Mouse (Mus musculus): ENCODE data around the gene Olfr314.
A peak's percentile ranks its signal among the peaks of the same experiment; 100 is the strongest.

Gene Olfr314

DNA sequence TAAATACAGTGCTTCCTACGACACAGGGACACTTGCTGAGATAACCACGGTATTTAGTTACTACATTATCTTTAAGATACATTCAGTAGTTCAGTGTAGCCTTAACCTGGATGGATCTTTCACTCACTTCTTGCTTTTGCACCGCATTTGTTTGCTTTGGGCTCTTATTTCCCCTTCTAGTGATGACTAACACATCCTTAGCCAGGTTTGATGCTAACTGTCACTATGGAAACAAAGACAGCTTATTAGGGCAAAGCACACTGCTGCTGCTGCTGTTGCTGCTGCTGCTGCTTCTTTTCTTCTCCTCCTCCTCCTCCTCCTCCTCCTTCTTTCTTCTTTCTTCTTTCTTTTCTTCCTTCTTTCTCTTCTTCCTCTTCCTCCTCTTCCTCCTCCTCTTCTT is 6.8 kb downstream of the Olfr314 start:
- TF ChIP-seq CTCF (conservative IDR thresholded peaks at IDR 0.05; ENCODE audit: low read length), result no peak
- TF ChIP-seq POU5F1 (IDR thresholded peaks at IDR 0.05; ENCODE audit: borderline replicate concordance, low read length), result no peak
- no peak for TF ChIP-seq NANOG (IDR thresholded peaks at IDR 0.05; ENCODE audit: borderline replicate concordance, low read length)
- Histone ChIP-seq H3K4me1 (replicated peaks; ENCODE audit: low read depth, low read length) (no peaks in the 10 kb centered on the region; the same call in 1 of the 2 replicates), H3K4me3 (replicated peaks; ENCODE audit: low read length) (no peak overlapping the region), H3K36me3 (ENCODE audit: insufficient read depth, low read length) (no peaks in the 10 kb centered on the region), H3K27me3 (ENCODE audit: insufficient read depth, low read length) (0 out of 2 replicates have a peak, but pooled peaks cover 5% of the 10 kb centered on the region), H3K9me3 (ENCODE audit: low read length) (no peaks in the 10 kb centered on the region)

DNA sequence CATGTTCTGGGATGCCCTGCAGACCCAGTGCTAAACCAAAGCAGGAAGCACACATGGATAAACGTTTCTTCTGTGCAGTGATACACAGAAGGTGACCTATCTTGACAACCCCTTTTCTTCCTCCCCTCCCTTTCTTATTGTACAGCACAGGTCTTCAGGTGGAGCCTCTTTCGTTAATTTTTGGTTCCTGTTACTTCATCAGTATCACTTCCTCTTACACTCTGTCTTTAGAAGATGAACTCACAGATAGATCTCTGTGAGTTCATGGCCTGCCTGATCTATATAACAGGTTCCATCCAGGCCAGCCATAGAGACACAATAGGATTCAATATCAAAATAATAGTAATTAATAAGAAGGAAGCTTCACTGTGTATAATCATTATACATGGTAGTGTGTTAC is 7.3 kb downstream of the Olfr314 start:
- TF ChIP-seq POU5F1 (IDR thresholded peaks at IDR 0.05; ENCODE audit: borderline replicate concordance, low read length) (no peak), NANOG (IDR thresholded peaks at IDR 0.05; ENCODE audit: borderline replicate concordance, low read length) (no peak), CTCF (conservative IDR thresholded peaks at IDR 0.05; ENCODE audit: low read length) (no peak)
- H3K9me3 ChIP-seq (ENCODE audit: low read length), result no peaks in the 10 kb centered on the region
- H3K4me1 ChIP-seq (replicated peaks; ENCODE audit: low read depth, low read length), result no peaks in the 10 kb centered on the region; the same call in 1 of the 2 replicates
- H3K27me3 ChIP-seq (ENCODE audit: insufficient read depth, low read length), result 0 out of 2 replicates have a peak, but pooled peaks cover 5% of the 10 kb centered on the region
- H3K36me3 ChIP-seq (ENCODE audit: insufficient read depth, low read length), result no peaks in the 10 kb centered on the region
- H3K4me3 ChIP-seq (replicated peaks; ENCODE audit: low read length), result no peak overlapping the region

DNA sequence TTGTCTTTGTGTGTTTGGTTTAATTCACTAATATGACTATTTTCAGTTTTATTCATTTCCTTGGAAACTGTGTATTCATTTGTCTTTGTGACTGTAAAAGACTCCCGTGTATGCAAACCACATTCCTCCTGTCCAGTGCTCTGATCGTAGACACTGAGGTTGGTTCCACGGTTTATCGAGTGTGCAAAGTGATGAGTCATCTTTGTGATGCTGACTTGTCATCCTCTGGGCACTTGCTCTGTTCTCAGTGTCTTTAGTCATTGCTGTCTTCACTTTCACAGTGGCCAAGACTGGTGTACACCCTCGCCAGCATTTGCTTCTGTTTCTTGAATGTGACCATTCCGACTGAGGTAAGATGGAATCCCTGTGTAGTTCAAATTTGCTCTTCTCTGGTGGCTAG is 7.9 kb downstream of the Olfr314 start:
- no peaks in the 10 kb centered on the region for H3K36me3 ChIP-seq (ENCODE audit: insufficient read depth, low read length)
- no peaks in the 10 kb centered on the region; the same call in 1 of the 2 replicates for H3K4me1 ChIP-seq (replicated peaks; ENCODE audit: low read depth, low read length)
- H3K9me3 ChIP-seq (ENCODE audit: low read length), result no peaks in the 10 kb centered on the region
- H3K4me3 ChIP-seq (replicated peaks; ENCODE audit: low read length), result no peak overlapping the region
- TF ChIP-seq POU5F1 (IDR thresholded peaks at IDR 0.05; ENCODE audit: borderline replicate concordance, low read length), result no peak
- no peak for TF ChIP-seq NANOG (IDR thresholded peaks at IDR 0.05; ENCODE audit: borderline replicate concordance, low read length)
- no peak for TF ChIP-seq CTCF (conservative IDR thresholded peaks at IDR 0.05; ENCODE audit: low read length)
- 0 out of 2 replicates have a peak, but pooled peaks cover 5% of the 10 kb centered on the region for H3K27me3 ChIP-seq (ENCODE audit: insufficient read depth, low read length)

DNA sequence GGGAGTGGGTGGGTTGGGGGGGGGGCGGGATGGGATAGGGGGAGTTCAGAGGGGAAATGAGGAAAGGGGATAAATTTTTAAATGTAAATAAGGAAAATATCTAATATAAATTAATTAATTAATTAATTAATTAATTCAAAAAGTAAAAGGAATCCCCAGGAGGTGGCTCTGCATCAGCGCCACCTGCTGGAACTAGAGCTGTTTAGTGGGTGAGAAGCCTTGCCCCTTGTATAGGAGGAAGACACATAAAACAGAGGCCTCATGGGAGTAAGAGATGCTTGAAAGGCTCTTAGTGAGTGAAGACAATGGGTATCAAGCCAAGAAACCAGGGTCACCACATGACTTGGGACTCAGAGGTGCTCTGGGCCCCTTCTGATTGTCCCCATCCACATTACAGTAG is 13.1 kb downstream of the Olfr314 start:
- Histone ChIP-seq H3K4me3 (replicated peaks; ENCODE audit: low read length) (no peak overlapping the region), H3K27me3 (ENCODE audit: insufficient read depth, low read length) (no peaks in the 10 kb centered on the region), H3K36me3 (ENCODE audit: insufficient read depth, low read length) (no peaks in the 10 kb centered on the region), H3K4me1 (replicated peaks; ENCODE audit: low read depth, low read length) (no peaks in the 10 kb centered on the region), H3K9me3 (ENCODE audit: low read length) (no peaks in the 10 kb centered on the region)
- TF ChIP-seq NANOG (IDR thresholded peaks at IDR 0.05; ENCODE audit: borderline replicate concordance, low read length) (no peak), CTCF (conservative IDR thresholded peaks at IDR 0.05; ENCODE audit: low read length) (peak; percentile 25; the same call in 1 of the 2 replicates)

DNA sequence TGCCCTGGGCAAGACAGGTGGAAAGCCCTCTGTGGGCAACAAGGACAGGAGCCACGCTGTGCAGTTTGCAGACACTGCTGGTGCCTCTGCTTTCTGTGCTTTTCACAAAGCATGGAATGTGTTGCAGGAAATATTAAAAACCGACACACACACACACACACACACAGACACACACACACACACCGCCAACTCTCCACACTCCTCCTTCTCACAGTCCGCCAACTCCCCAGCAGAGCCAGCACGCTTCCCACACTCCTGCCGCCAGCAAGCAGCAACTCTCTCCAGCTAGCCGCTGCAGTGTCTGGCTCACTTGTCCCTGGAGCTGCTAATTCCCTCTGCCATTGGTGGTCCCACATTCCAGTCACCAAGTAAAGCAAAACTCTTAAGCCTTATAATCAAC is 14.1 kb downstream of the Olfr314 start:
- TF ChIP-seq CTCF (conservative IDR thresholded peaks at IDR 0.05; ENCODE audit: low read length) (no peak), NANOG (IDR thresholded peaks at IDR 0.05; ENCODE audit: borderline replicate concordance, low read length) (no peak), POU5F1 (IDR thresholded peaks at IDR 0.05; ENCODE audit: borderline replicate concordance, low read length) (no peak)
- Histone ChIP-seq H3K27me3 (ENCODE audit: insufficient read depth, low read length) (no peaks in the 10 kb centered on the region), H3K4me3 (replicated peaks; ENCODE audit: low read length) (no peak overlapping the region), H3K4me1 (replicated peaks; ENCODE audit: low read depth, low read length) (peaks cover 9% of the 10 kb centered on the region), H3K36me3 (ENCODE audit: insufficient read depth, low read length) (no peaks in the 10 kb centered on the region), H3K9me3 (ENCODE audit: low read length) (no peaks in the 10 kb centered on the region)

DNA sequence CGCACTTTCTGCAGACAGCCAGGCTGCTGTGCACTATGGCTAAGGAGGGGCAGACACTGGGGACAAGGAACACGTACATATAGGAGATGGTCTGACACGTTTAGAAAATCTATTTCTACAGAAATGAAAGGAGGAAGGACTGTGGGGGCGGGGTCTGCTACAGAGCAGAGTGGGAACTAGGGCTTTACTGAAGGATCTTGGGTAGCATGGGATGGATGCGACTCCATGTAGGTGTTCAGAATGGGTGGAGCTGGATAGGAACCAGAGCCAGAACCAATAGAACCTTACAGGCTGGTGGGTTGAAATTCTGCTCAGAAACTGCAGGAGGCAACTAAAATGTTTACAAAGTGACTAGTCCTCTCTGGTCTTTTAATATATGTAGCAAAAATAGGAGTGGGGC is 17.0 kb downstream of the Olfr314 start:
- peaks cover 20% of the 10 kb centered on the region for H3K4me1 ChIP-seq (replicated peaks; ENCODE audit: low read depth, low read length)
- no peaks in the 10 kb centered on the region for H3K36me3 ChIP-seq (ENCODE audit: insufficient read depth, low read length)
- no peak overlapping the region for H3K4me3 ChIP-seq (replicated peaks; ENCODE audit: low read length)

DNA sequence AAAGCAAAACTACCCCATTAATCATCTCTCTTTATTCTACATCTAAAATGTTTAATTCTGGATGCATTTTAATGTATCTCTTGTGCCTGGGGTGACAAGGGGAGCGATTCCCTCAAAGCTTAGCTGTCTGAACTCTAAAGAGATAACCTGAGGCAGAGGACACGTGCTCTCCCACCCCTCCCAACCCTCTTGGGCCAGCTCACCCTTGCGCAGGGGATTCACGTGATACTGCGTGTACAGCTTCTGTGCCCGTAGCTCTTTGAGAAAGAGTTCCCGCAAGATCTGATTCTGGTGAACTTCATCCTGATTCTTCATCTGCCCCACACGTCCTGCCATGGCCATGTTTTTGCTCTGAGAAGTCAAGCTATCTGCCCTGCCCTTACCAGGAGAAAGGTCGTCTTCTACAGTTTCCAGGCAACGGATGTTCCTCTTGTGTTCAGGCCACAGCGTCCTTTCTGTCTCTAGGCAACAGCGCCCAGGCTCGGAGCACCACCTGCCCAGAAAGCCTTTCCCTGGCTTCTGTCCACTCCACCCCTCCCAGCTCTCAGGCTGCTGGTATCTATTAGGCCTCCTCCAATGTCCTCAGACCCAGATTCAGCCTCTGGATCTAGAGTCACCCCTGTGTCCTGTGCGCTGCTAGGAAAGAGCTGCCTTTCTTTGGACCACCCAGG is 18.9 kb downstream of the Olfr314 start, which contains the start of gene Fam183b:
TSS of gene Fam183b (minus strand) at position 403 of the 671 bp plus-strand sequence.
- no peaks in the 10 kb centered on the region for H3K36me3 ChIP-seq (ENCODE audit: insufficient read depth, low read length)
- peaks cover 20% of the 10 kb centered on the region for H3K4me1 ChIP-seq (replicated peaks; ENCODE audit: low read depth, low read length)
- H3K9me3 ChIP-seq (ENCODE audit: low read length), result no peaks in the 10 kb centered on the region
- TF ChIP-seq POU5F1 (IDR thresholded peaks at IDR 0.05; ENCODE audit: borderline replicate concordance, low read length) (no peak), CTCF (conservative IDR thresholded peaks at IDR 0.05; ENCODE audit: low read length) (no peak), NANOG (IDR thresholded peaks at IDR 0.05; ENCODE audit: borderline replicate concordance, low read length) (no peak)
- no peaks in the 10 kb centered on the region for H3K27me3 ChIP-seq (ENCODE audit: insufficient read depth, low read length)
- peak within 1 kb of the TSS; percentile 20; the same call in 1 of the 2 replicates for H3K4me3 ChIP-seq (replicated peaks; ENCODE audit: low read length)

More for the DNA sequence above, 17.0 kb downstream of the Olfr314 start:
- Histone ChIP-seq H3K9me3 (ENCODE audit: low read length) (no peaks in the 10 kb centered on the region), H3K27me3 (ENCODE audit: insufficient read depth, low read length) (no peaks in the 10 kb centered on the region)
- TF ChIP-seq NANOG (IDR thresholded peaks at IDR 0.05; ENCODE audit: borderline replicate concordance, low read length) (no peak), CTCF (conservative IDR thresholded peaks at IDR 0.05; ENCODE audit: low read length) (no peak)

DNA sequence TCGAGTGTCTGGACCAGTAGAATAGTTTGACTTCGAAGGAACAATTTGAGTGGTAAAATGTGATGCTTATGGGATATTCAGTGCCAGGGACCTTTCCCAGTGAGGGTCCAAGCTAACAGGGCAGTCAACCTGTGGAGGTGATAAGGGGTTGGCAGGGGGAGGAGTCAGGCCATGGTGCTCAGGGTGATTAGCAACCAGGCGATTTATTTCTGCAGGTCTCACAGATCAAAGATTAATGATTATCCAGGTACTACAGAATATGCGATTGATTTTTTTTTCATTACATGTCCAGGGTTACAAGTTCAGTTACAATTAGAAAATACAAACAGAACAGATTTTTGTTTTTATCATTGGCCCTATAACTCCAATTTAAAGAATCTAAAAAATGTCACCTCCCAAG is 21.1 kb downstream of the Olfr314 start:
- TF ChIP-seq POU5F1 (IDR thresholded peaks at IDR 0.05; ENCODE audit: borderline replicate concordance, low read length) (no peak), CTCF (conservative IDR thresholded peaks at IDR 0.05; ENCODE audit: low read length) (no peak), NANOG (IDR thresholded peaks at IDR 0.05; ENCODE audit: borderline replicate concordance, low read length) (no peak)
- Histone ChIP-seq H3K27me3 (ENCODE audit: insufficient read depth, low read length) (no peaks in the 10 kb centered on the region), H3K4me1 (replicated peaks; ENCODE audit: low read depth, low read length) (peaks cover 20% of the 10 kb centered on the region), H3K36me3 (ENCODE audit: insufficient read depth, low read length) (no peaks in the 10 kb centered on the region), H3K9me3 (ENCODE audit: low read length) (no peaks in the 10 kb centered on the region), H3K4me3 (replicated peaks; ENCODE audit: low read length) (no peak overlapping the region)

DNA sequence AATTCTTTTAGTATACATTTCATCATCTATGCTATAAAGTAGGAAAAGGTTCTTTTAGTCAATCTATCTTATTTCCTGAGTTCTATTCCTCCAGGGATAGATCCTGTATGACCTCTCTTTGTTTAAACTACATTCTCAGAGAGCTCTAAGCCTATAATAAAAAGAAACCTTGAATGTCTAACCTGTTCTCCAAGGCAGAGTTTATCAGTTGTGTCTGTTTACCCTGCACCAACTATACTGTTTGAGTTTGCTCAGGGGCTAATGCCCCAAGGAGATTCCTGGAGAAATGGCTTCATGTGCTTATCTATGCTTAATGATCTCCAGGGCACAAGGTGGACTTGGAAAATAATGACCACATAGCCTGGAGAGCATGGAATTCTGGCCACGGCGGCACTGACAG is 21.6 kb downstream of the Olfr314 start:
- no peaks in the 10 kb centered on the region for H3K36me3 ChIP-seq (ENCODE audit: insufficient read depth, low read length)
- TF ChIP-seq CTCF (conservative IDR thresholded peaks at IDR 0.05; ENCODE audit: low read length), result no peak
- TF ChIP-seq NANOG (IDR thresholded peaks at IDR 0.05; ENCODE audit: borderline replicate concordance, low read length), result no peak
- no peak for TF ChIP-seq POU5F1 (IDR thresholded peaks at IDR 0.05; ENCODE audit: borderline replicate concordance, low read length)
- peaks cover 20% of the 10 kb centered on the region for H3K4me1 ChIP-seq (replicated peaks; ENCODE audit: low read depth, low read length)
- H3K9me3 ChIP-seq (ENCODE audit: low read length), result no peaks in the 10 kb centered on the region
- H3K27me3 ChIP-seq (ENCODE audit: insufficient read depth, low read length), result no peaks in the 10 kb centered on the region
- no peak overlapping the region for H3K4me3 ChIP-seq (replicated peaks; ENCODE audit: low read length)
